Mouse (Mus musculus) olfactory bulb, adult 2 months (tissue): ENCODE data around the gene Echdc3.

ENCODE experiments used
- CTCF ChIP-seq: fragments of 200-500 bp; IDR thresholded peaks from 2 replicates; pipeline ENCODE4 v1.5.1; 2012; ENCODE audit warnings: low read depth, mild to moderate bottlenecking, low read length, moderate library complexity; ENCODE audit not compliant: insufficient read depth
- POLR2A ChIP-seq: fragments of 200-500 bp; IDR thresholded peaks from 2 replicates; pipeline ENCODE4 v1.6.1; 2012; ENCODE audit warnings: mild to moderate bottlenecking, low read depth, low read length, moderate library complexity; ENCODE audit not compliant: insufficient read depth

GRCm38 (mm10) chr2:6251076-6251496, 38.3 kb upstream of the Echdc3 start:
- TF ChIP-seq POLR2A (no peak), CTCF (no peak)
